Mouse (Mus musculus) MEL (cell line): ENCODE results near the gene Dyx1c1. TPM values are rescaled to one million over a fixed set of nuclear protein-coding genes. Genes with fewer than 3 reads are reported as not detected.

Experiments
- DNase-seq: peaks from one replicate; pipeline ENCODE4 v3.0.0; 2011; ENCODE audit warnings: low read depth, low spot score
- H3K27ac ChIP-seq: 2 replicates; pipeline ENCODE4 v1.5.1; 2012; ENCODE audit warnings: low read depth, mild to moderate bottlenecking, control low read depth, low read length, moderate library complexity; ENCODE audit not compliant: control insufficient read depth
- H3K27me3 ChIP-seq, 2 experiments: fragments of 150-350 bp in 1 of 2; sonication (generic) in 1 of 2; 2 replicates each; pipeline ENCODE4 v1.6.1; 2012; ENCODE audit warnings: low read length in 2 of 2, mild to moderate bottlenecking in 2 of 2, improper control_type of control experiment in 1 of 2, moderate library complexity in 1 of 2; ENCODE audit not compliant: insufficient read depth in 2 of 2, control insufficient read depth in 1 of 2
- H3K36me3 ChIP-seq, 2 experiments: 2 replicates each; pipeline ENCODE4 v1.6.1; 2012 to 2014; ENCODE audit warnings: low read length in 2 of 2, improper control_type of control experiment in 1 of 2, inconsistent platforms in 1 of 2, mild to moderate bottlenecking in 1 of 2; ENCODE audit not compliant: insufficient read depth in 2 of 2, control insufficient read depth in 1 of 2
- H3K4me1 ChIP-seq, 2 experiments: fragments of 150-350 bp in 1 of 2; sonication (generic) in 1 of 2; 2 replicates each; pipeline ENCODE4 v1.6.1; 2012; ENCODE audit warnings: low read length in 2 of 2, improper control_type of control experiment in 1 of 2, mild to moderate bottlenecking in 1 of 2; ENCODE audit not compliant: insufficient read depth in 2 of 2, control insufficient read depth in 1 of 2
- H3K4me3 ChIP-seq, 2 experiments: fragments of 150-350 bp in 1 of 2; sonication (generic) in 1 of 2; 2 replicates each; pipeline ENCODE4 v1.5.1; 2012; ENCODE audit warnings: low read depth in 2 of 2, low read length in 2 of 2, mild to moderate bottlenecking in 2 of 2, moderate library complexity in 2 of 2, control low read depth in 1 of 2, improper control_type of control experiment in 1 of 2; ENCODE audit not compliant: control insufficient read depth in 1 of 2, insufficient read depth in 1 of 2
- H3K79me2 ChIP-seq: 2 replicates; pipeline ENCODE4 v1.6.1; 2012; ENCODE audit warnings: mild to moderate bottlenecking, low read length, moderate library complexity; ENCODE audit not compliant: control insufficient read depth, poor library complexity, insufficient read depth
- H3K9ac ChIP-seq: 2 replicates; pipeline ENCODE4 v1.6.1; 2012; ENCODE audit warnings: low read depth, mild to moderate bottlenecking, control low read depth, low read length, moderate library complexity; ENCODE audit not compliant: control insufficient read depth, poor library complexity, severe bottlenecking
- H3K9me3 ChIP-seq: fragments of 150-350 bp; sonication (generic); replicated peaks from 2 replicates; pipeline ENCODE4 v1.6.1; 2012; ENCODE audit warnings: mild to moderate bottlenecking, low read length, improper control_type of control experiment, moderate library complexity; ENCODE audit not compliant: insufficient read depth
- BHLHE40 ChIP-seq: IDR thresholded peaks from 2 replicates; pipeline ENCODE4 v1.6.1; 2012; ENCODE audit warnings: low read depth, mild to moderate bottlenecking, inconsistent platforms, low read length, improper control_type of control experiment, borderline replicate concordance
- CHD2 ChIP-seq: IDR thresholded peaks from 2 replicates; pipeline ENCODE4 v1.6.1; 2011; ENCODE audit warnings: low read length, improper control_type of control experiment
- CTCF ChIP-seq, 3 experiments: IDR thresholded peaks in 2 of 3; conservative IDR thresholded peaks in 1 of 3; 2 replicates each; pipeline ENCODE4 v1.5.1; 2011 to 2012; ENCODE audit warnings: low read length in 3 of 3, low read depth in 2 of 3, mild to moderate bottlenecking in 2 of 3, improper control_type of control experiment in 1 of 3, inconsistent platforms in 1 of 3, mixed read lengths in 1 of 3, moderate library complexity in 1 of 3; ENCODE audit not compliant: control insufficient read depth in 1 of 3, insufficient read depth in 1 of 3, poor library complexity in 1 of 3, severe bottlenecking in 1 of 3
- ELF1 ChIP-seq: IDR thresholded peaks from 2 replicates; pipeline ENCODE4 v1.6.1; 2014; ENCODE audit warnings: low read depth, mild to moderate bottlenecking, inconsistent platforms, low read length, improper control_type of control experiment, moderate library complexity
- ETS1 ChIP-seq: IDR thresholded peaks from 2 replicates; pipeline ENCODE4 v1.6.1; 2012; ENCODE audit warnings: low read depth, mild to moderate bottlenecking, inconsistent platforms, low read length, improper control_type of control experiment, moderate library complexity
- GABPA ChIP-seq: IDR thresholded peaks from 2 replicates; pipeline ENCODE4 v1.6.1; 2012; ENCODE audit warnings: low read depth, mild to moderate bottlenecking, inconsistent platforms, low read length, improper control_type of control experiment, moderate library complexity
- GATA1 ChIP-seq: IDR thresholded peaks from 2 replicates; pipeline ENCODE4 v1.6.1; 2011; ENCODE audit warnings: low read depth, low read length, improper control_type of control experiment
- HCFC1 ChIP-seq: IDR thresholded peaks from 2 replicates; pipeline ENCODE4 v1.6.1; 2012; ENCODE audit warnings: low read depth, mild to moderate bottlenecking, inconsistent platforms, low read length, improper control_type of control experiment, moderate library complexity
- KAT2A ChIP-seq: conservative IDR thresholded peaks from 2 replicates; pipeline ENCODE4 v1.6.1; 2012; ENCODE audit warnings: low read depth, low read length, improper control_type of control experiment, inconsistent platforms
- MAFK ChIP-seq: IDR thresholded peaks from 2 replicates; pipeline ENCODE4 v1.6.1; 2011; ENCODE audit warnings: low read depth, mild to moderate bottlenecking, low read length, improper control_type of control experiment, borderline replicate concordance
- MAZ ChIP-seq: IDR thresholded peaks from 2 replicates; pipeline ENCODE4 v1.6.1; 2012; ENCODE audit warnings: low read depth, mild to moderate bottlenecking, inconsistent platforms, low read length, improper control_type of control experiment
- MEF2A ChIP-seq: IDR thresholded peaks from 2 replicates; pipeline ENCODE4 v1.6.1; 2014; ENCODE audit warnings: low read depth, mild to moderate bottlenecking, inconsistent platforms, low read length, improper control_type of control experiment; ENCODE audit not compliant: poor library complexity, insufficient replicate concordance, severe bottlenecking; ENCODE audit errors: extremely low read depth
- MXI1 ChIP-seq: IDR thresholded peaks from 2 replicates; pipeline ENCODE4 v1.6.1; 2011; ENCODE audit warnings: mild to moderate bottlenecking, low read depth, low read length, improper control_type of control experiment
- MYB ChIP-seq: IDR thresholded peaks from 2 replicates; pipeline ENCODE4 v1.6.1; 2011; ENCODE audit warnings: mild to moderate bottlenecking, low read depth, low read length, improper control_type of control experiment
- NELFE ChIP-seq: IDR thresholded peaks from 2 replicates; pipeline ENCODE4 v1.6.1; 2011; ENCODE audit warnings: low read depth, low read length, improper control_type of control experiment
- NRF1 ChIP-seq: IDR thresholded peaks from 2 replicates; pipeline ENCODE4 v1.6.1; 2014; ENCODE audit warnings: low read depth, mild to moderate bottlenecking, inconsistent platforms, low read length, improper control_type of control experiment, moderate library complexity; ENCODE audit not compliant: poor library complexity, insufficient read depth, severe bottlenecking
- POLR2A ChIP-seq, 2 experiments: IDR thresholded peaks; 2 replicates each; pipeline ENCODE4 v1.6.1; 2011 to 2012; ENCODE audit warnings: low read length in 2 of 2, mild to moderate bottlenecking in 2 of 2, control low read depth in 1 of 2, improper control_type of control experiment in 1 of 2, low read depth in 1 of 2, moderate library complexity in 1 of 2; ENCODE audit not compliant: control insufficient read depth in 1 of 2, insufficient read depth in 1 of 2, poor library complexity in 1 of 2
- POLR2AphosphoS5 ChIP-seq: IDR thresholded peaks from 2 replicates; pipeline ENCODE4 v1.6.1; 2012; ENCODE audit warnings: low read depth, borderline replicate concordance, mild to moderate bottlenecking, inconsistent platforms, low read length, moderate library complexity, mixed read lengths
- RAD21 ChIP-seq: IDR thresholded peaks from 2 replicates; pipeline ENCODE4 v1.6.1; 2011; ENCODE audit warnings: mild to moderate bottlenecking, low read depth, low read length, improper control_type of control experiment
- RCOR1 ChIP-seq: IDR thresholded peaks from 2 replicates; pipeline ENCODE4 v1.6.1; 2012; ENCODE audit warnings: low read depth, mild to moderate bottlenecking, inconsistent platforms, low read length, improper control_type of control experiment
- SIN3A ChIP-seq: IDR thresholded peaks from 2 replicates; pipeline ENCODE4 v1.6.1; 2012; ENCODE audit warnings: low read length, improper control_type of control experiment, inconsistent platforms
- TAL1 ChIP-seq: IDR thresholded peaks from 2 replicates; pipeline ENCODE4 v1.6.1; 2012; ENCODE audit warnings: mild to moderate bottlenecking, inconsistent platforms, low read length, moderate library complexity, mixed read lengths
- TBP ChIP-seq: IDR thresholded peaks from 2 replicates; pipeline ENCODE4 v1.8.0; 2011; ENCODE audit warnings: low read depth, low read length, improper control_type of control experiment
- TCF12 ChIP-seq: IDR thresholded peaks from 2 replicates; pipeline ENCODE4 v1.6.1; 2014; ENCODE audit warnings: low read depth, mild to moderate bottlenecking, inconsistent platforms, low read length, improper control_type of control experiment, moderate library complexity
- UBTF ChIP-seq: IDR thresholded peaks from 2 replicates; pipeline ENCODE4 v1.6.1; 2012; ENCODE audit warnings: low read depth, mild to moderate bottlenecking, inconsistent platforms, low read length, improper control_type of control experiment, moderate library complexity, borderline replicate concordance; ENCODE audit not compliant: insufficient read depth
- USF2 ChIP-seq, 2 experiments: IDR thresholded peaks; 2 replicates each; pipeline ENCODE4 v1.6.1; 2011 to 2012; ENCODE audit warnings: improper control_type of control experiment in 2 of 2, low read length in 2 of 2, borderline replicate concordance in 1 of 2, inconsistent platforms in 1 of 2, low read depth in 1 of 2, mild to moderate bottlenecking in 1 of 2; ENCODE audit not compliant: insufficient read depth in 1 of 2
- ZKSCAN1 ChIP-seq: IDR thresholded peaks from 2 replicates; pipeline ENCODE4 v1.6.1; 2012; ENCODE audit warnings: low read depth, mild to moderate bottlenecking, inconsistent platforms, low read length, improper control_type of control experiment, moderate library complexity
- ZMIZ1 ChIP-seq: IDR thresholded peaks from 2 replicates; pipeline ENCODE4 v1.6.1; 2012; ENCODE audit warnings: low read depth, mild to moderate bottlenecking, inconsistent platforms, low read length, improper control_type of control experiment, moderate library complexity
- polyA plus RNA-seq, 2 experiments: library from polyadenylated mRNA; stranded (reverse) in 1 of 2; unstranded in 1 of 2; fragments of >175 nt in 1 of 2; fragments of >200 nt in 1 of 2; gene quantifications; 2 replicates each; pipeline versions ENCODE4 v1.2.1 to v1.2.4; 2012; ENCODE audit warnings: low replicate concordance in 2 of 2, low read depth in 1 of 2; ENCODE audit not compliant: insufficient read length in 2 of 2, insufficient read depth in 1 of 2, missing spikeins in 1 of 2
- total RNA-seq: library from RNA; depleted of rRNA; stranded (reverse); fragments of 300-350 nt; gene quantifications from 2 replicates; pipeline ENCODE4 v1.2.3, GENCODE M21; 2012

The Dyx1c1 gene
- total and polyA plus RNA-seq, 3 experiments, result 1.0 to 2.0 TPM; not detected in 1

DNA sequence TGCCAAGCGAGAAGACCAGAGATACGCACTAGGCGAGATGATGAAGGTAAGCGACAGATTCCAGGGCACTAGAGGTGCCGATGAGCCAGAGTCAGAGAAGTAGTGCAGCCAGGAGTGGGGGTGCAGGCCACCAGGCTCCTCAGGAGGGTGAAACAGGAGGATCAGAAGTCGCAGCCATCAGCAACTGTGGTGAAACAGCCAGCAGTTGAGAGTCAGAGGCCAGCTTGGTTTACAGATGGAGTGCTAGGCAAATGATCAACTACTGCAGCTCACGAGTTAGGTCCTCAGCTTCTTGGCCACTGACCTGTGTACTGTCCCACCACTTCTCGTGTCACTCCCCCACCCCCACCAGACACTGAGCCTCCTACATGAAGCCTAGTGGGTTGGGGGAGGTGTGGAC, 2.8 kb downstream of the Dyx1c1 start:
- DNase-seq, result no peak
- peak overlapping the region; percentile 56 for H3K27ac ChIP-seq
- peak overlapping the region; percentile 77 to 90 for H3K4me3 ChIP-seq
- no peak for TF ChIP-seq USF2 (IDR thresholded peaks at IDR 0.05; ENCODE audit: borderline replicate concordance in 1 of 2, insufficient read depth in 1 of 2, low read depth in 1 of 2, low read length in 2 of 2)
- TF ChIP-seq RCOR1, result no peak
- no peak for TF ChIP-seq MAFK
- no peak for TF ChIP-seq HCFC1
- no peak for TF ChIP-seq BHLHE40
- TF ChIP-seq POLR2A (IDR thresholded peaks at IDR 0.05; ENCODE audit: control insufficient read depth in 1 of 2, insufficient read depth in 1 of 2, low read depth in 1 of 2, low read length in 2 of 2, poor library complexity in 1 of 2), result no peak
- TF ChIP-seq TAL1, result no peak
- no peak for TF ChIP-seq MXI1
- TF ChIP-seq SIN3A, result no peak
- peaks cover 2 to 11% of the 10 kb centered on the region in 2 experiments; a peak in 3 of 4 replicates for H3K4me1 ChIP-seq
- H3K27me3 ChIP-seq, result no peaks in the 10 kb centered on the region
- peak overlapping the region; percentile 75 for H3K9ac ChIP-seq
- no peaks in the 10 kb centered on the region; the same call in 1 of the 2 replicates for H3K79me2 ChIP-seq
- no peaks in the 10 kb centered on the region for H3K9me3 ChIP-seq
- H3K36me3 ChIP-seq, result peaks cover 0 to 4% of the 10 kb centered on the region in 2 experiments; a peak in 2 of 4 replicates

GRCm38 (mm10) chr9:72961959-72962358, 3.4 kb downstream of the Dyx1c1 start:
- H3K27ac ChIP-seq, result peak overlapping the region; percentile 56
- peak; percentile 79 for DNase-seq
- peak overlapping the region; percentile 75 for H3K9ac ChIP-seq
- no peaks in the 10 kb centered on the region; the same call in 1 of the 2 replicates for H3K79me2 ChIP-seq
- peaks cover 2 to 11% of the 10 kb centered on the region in 2 experiments; a peak in 3 of 4 replicates for H3K4me1 ChIP-seq
- H3K27me3 ChIP-seq, result no peaks in the 10 kb centered on the region
- H3K36me3 ChIP-seq, result peaks cover 0 to 4% of the 10 kb centered on the region in 2 experiments; a peak in 2 of 4 replicates
- no peaks in the 10 kb centered on the region for H3K9me3 ChIP-seq
- peak overlapping the region; percentile 77 to 90 for H3K4me3 ChIP-seq
- TF ChIP-seq NELFE (peak; percentile 39), MAZ (no peak), ZMIZ1 (no peak), MYB (no peak), ELF1 (peak; percentile 15; the same call in 1 of the 2 replicates), POLR2AphosphoS5 (no peak), MAFK (no peak), UBTF (no peak), GATA1 (no peak), USF2 (IDR thresholded peaks at IDR 0.05; ENCODE audit: borderline replicate concordance in 1 of 2, insufficient read depth in 1 of 2, low read depth in 1 of 2, low read length in 2 of 2) (no peak), CHD2 (no peak), GABPA (no peak), POLR2A (IDR thresholded peaks at IDR 0.05; ENCODE audit: control insufficient read depth in 1 of 2, insufficient read depth in 1 of 2, low read depth in 1 of 2, low read length in 2 of 2, poor library complexity in 1 of 2) (peak in 1 of 2 experiments; percentile 61; a peak in 2 of 4 replicates), CTCF (IDR thresholded peaks at IDR 0.05 in 2 of 3, conservative IDR thresholded peaks at IDR 0.05 in 1 of 3; ENCODE audit: control insufficient read depth in 1 of 3, insufficient read depth in 1 of 3, low read depth in 2 of 3, low read length in 3 of 3, poor library complexity in 1 of 3, severe bottlenecking in 1 of 3) (no peak), SIN3A (peak; percentile 24; the same call in 1 of the 2 replicates), TBP (peak; percentile 51), MXI1 (peak; percentile 42; the same call in 1 of the 2 replicates), NRF1 (no peak), MEF2A (no peak), ZKSCAN1 (no peak), TAL1 (no peak), RAD21 (no peak), KAT2A (no peak; the same call in 1 of the 2 replicates), TCF12 (0 out of 2 replicates have a peak, but pooled peaks have one; percentile 36), HCFC1 (peak; percentile 60; the same call in 1 of the 2 replicates), BHLHE40 (no peak), ETS1 (0 out of 2 replicates have a peak, but pooled peaks have one; percentile 28)
